Comparison of ENCODE assay signal across 18 mouse cellular contexts in the genomic region with DNA sequence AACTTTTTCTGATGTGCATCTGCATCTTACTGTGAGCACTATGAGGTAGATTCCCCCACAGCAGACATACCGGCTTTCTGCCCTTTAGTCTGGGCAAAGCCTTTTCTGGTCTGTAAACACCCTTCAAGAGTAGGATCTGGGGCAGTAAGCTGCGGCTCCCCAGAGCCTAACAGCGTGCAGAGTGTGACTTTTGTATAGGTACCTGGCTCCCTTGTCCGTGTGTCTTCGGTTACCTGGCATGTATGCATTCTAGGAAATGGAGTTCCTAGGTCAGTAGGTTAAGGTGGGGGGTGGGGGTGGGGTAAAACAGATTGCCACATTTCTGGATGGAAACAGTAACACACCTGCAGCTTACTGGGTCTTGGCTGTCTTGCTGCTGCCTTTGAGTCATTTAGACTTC. TPM values are rescaled to one million over a fixed set of nuclear protein-coding genes. Genes with fewer than 3 reads are reported as not detected.
A peak's percentile ranks its signal among the peaks of the same experiment; 100 is the strongest.
DNase-seq lines count a peak whose midpoint lies in the region; ATAC-seq and TF ChIP-seq lines count a peak whose summit lies in the region.
"Had no signal": no experiment of that assay in that cellular context is flagged by ENCODE, and none has a peak within 500 bp of the region (broad histone marks: within the 10 kb centered on the region; RNA-seq: fewer than 3 reads in every experiment).

No protein-coding gene starts in this region.

- no peak overlapping the region for H3K4me3 ChIP-seq in liver, adult 2 months (ENCODE audit: insufficient read depth, low read depth, low read length)
- H3K4me3 ChIP-seq in liver, embryonic 12.5 days = no peak overlapping the region
- H3K4me3 ChIP-seq: embryonic facial prominence, embryonic 12.5 days; gastrocnemius, adult 2 months; heart, embryonic 13.5 days; hindbrain, embryonic 15.5 days had no signal

- no peaks in the 10 kb centered on the region for H3K27me3 ChIP-seq in liver, adult 2 months (ENCODE audit: control insufficient read depth, insufficient read depth, low read length)
- peaks cover 8% of the 10 kb centered on the region; the same call in 1 of the 2 replicates for H3K27me3 ChIP-seq in liver, embryonic 12.5 days (replicated peaks)
- H3K27me3 ChIP-seq: embryonic facial prominence, embryonic 12.5 days; heart, embryonic 13.5 days; hindbrain, embryonic 15.5 days had no signal

- H3K4me2 ChIP-seq in liver, embryonic 12.5 days = no peak overlapping the region
- H3K4me2 ChIP-seq: embryonic facial prominence, embryonic 12.5 days; heart, embryonic 13.5 days; hindbrain, embryonic 15.5 days had no signal

- no peak overlapping the region for H3K9ac ChIP-seq in liver, adult 2 months (ENCODE audit: low read depth, low read length)
- H3K9ac ChIP-seq in liver, embryonic 12.5 days = no peak overlapping the region
- H3K9ac ChIP-seq: embryonic facial prominence, embryonic 12.5 days; heart, embryonic 13.5 days; hindbrain, embryonic 15.5 days had no signal

- peaks cover 12% of the 10 kb centered on the region for H3K4me1 ChIP-seq in liver, adult 2 months (ENCODE audit: control insufficient read depth, insufficient read depth, low read length)
- H3K4me1 ChIP-seq in liver, embryonic 12.5 days = 0 out of 2 replicates have a peak, but pooled peaks cover 6% of the 10 kb centered on the region

- no peak for TF ChIP-seq POLR2A in liver, adult 2 months (IDR thresholded peaks at IDR 0.05; ENCODE audit: extremely low read depth, insufficient read depth, low read length)

- no peak overlapping the region for H3K27ac ChIP-seq in liver, adult 2 months (replicated peaks; ENCODE audit: insufficient read depth, low read depth, low read length)
- no peak overlapping the region for H3K27ac ChIP-seq in liver, embryonic 12.5 days
- H3K27ac ChIP-seq: embryonic facial prominence, embryonic 12.5 days; gastrocnemius, adult 2 months; heart, embryonic 13.5 days; hindbrain, embryonic 15.5 days had no signal

- WGBS in liver, adult 2 months = 39% methylated on average over 5 of the region's 5 CpGs
- 42% methylated on average over 5 of the region's 5 CpGs for WGBS in liver, embryonic 12.5 days (ENCODE audit: insufficient replicate concordance)

- H3K79me2 ChIP-seq in liver, adult 2 months (ENCODE audit: control insufficient read depth, insufficient read depth, low read length) = peaks cover 13% of the 10 kb centered on the region; the same call in 1 of the 2 replicates

- no peak for TF ChIP-seq CTCF in liver, adult 2 months (IDR thresholded peaks at IDR 0.05; ENCODE audit: low read depth, low read length)

- ATAC-seq in liver, embryonic 12.5 days = no peak
- ATAC-seq: intestine, embryonic 16.5 days had no signal

- peak; percentile 31 for DNase-seq in liver, adult 2 months (ENCODE audit: extremely low read depth, low read depth, low spot score)
- peak; percentile 70 for DNase-seq in ES-CJ7 (ENCODE audit: low read depth, low spot score)
- DNase-seq in R1 (ENCODE audit: low read depth, low spot score) = peak; percentile 72
- DNase-seq in spleen, postnatal 14 days (ENCODE audit: low spot score in 2 of 2) = no peak
- DNase-seq in cerebellum, postnatal 10 days = no peak
- DNase-seq: adrenal gland, postnatal 10 days; cerebellum, adult 11 months; cerebellum, adult 8-10 months; cerebellum, postnatal 25 days; gastrocnemius, adult 2 months; gastrocnemius, postnatal 36 days; heart, adult 11 months; heart, postnatal 36 days had no signal

- H3K36me3 ChIP-seq in liver, adult 2 months (ENCODE audit: control insufficient read depth, insufficient read depth, low read length) = no peaks in the 10 kb centered on the region
- H3K36me3 ChIP-seq in liver, embryonic 12.5 days = no peaks in the 10 kb centered on the region
- H3K36me3 ChIP-seq: hindbrain, embryonic 15.5 days had no signal

- no peaks in the 10 kb centered on the region for H3K9me3 ChIP-seq in liver, embryonic 12.5 days (replicated peaks)
- H3K9me3 ChIP-seq: embryonic facial prominence, embryonic 12.5 days; heart, embryonic 13.5 days; hindbrain, embryonic 15.5 days had no signal

RNA-seq across cellular contexts. Expression of a gene that starts 36.7 kb away (rescaled TPM):
- 8.9 and 11.3 TPM in 2 replicates for total RNA-seq in liver, adult 2 months (2014; rRNA removed)
- polyA plus RNA-seq in liver, adult 2 months (2012; rRNA removed) = 8.7 and 9.6 TPM in 2 replicates
- polyA plus RNA-seq in liver, embryonic 12.5 days (2016; fragmentation: Nextera tagmentation; extraction: Ambion mirVana) = 1.8 TPM in 2 replicates

Comparison
In these comparisons a context has a peak if more than half of its experiments do, and no peak if none do; other contexts are left out.
1. DNase-seq: peak in liver, adult 2 months (single experiment), ES-CJ7 (single experiment) and R1 (single experiment); none in spleen, postnatal 14 days (0 of 2) and cerebellum, postnatal 10 days (0 of 2).